Mouse (Mus musculus): ENCODE data around the gene Tmem184a. TPM values are rescaled to one million over a fixed set of nuclear protein-coding genes. Genes with fewer than 3 reads are reported as not detected.

The Tmem184a gene
- polyA plus RNA-seq, 1 experiment: not detected

- TF ChIP-seq POLR2A (IDR thresholded peaks at IDR 0.05; ENCODE audit: insufficient read depth, low read depth, low read length): no peak
- TF ChIP-seq CTCF (IDR thresholded peaks at IDR 0.05; ENCODE audit: insufficient read depth, low read depth, low read length): no peak
- 31% methylated on average over 13 of the region's 13 CpGs for WGBS
- Histone ChIP-seq H3K27ac (ENCODE audit: insufficient read depth, low read depth, low read length) (peak overlapping the region; percentile 46; the same call in 1 of the 2 replicates), H3K4me1 (ENCODE audit: control insufficient read depth, insufficient read depth, low read length) (peaks cover 15% of the 10 kb centered on the region), H3K4me3 (ENCODE audit: insufficient read depth, low read depth, low read length) (no peak overlapping the region)
Observed at GRCm38 (mm10) chr5:139829384-139829783, 9.7 kb upstream of the Tmem184a start.

DNA sequence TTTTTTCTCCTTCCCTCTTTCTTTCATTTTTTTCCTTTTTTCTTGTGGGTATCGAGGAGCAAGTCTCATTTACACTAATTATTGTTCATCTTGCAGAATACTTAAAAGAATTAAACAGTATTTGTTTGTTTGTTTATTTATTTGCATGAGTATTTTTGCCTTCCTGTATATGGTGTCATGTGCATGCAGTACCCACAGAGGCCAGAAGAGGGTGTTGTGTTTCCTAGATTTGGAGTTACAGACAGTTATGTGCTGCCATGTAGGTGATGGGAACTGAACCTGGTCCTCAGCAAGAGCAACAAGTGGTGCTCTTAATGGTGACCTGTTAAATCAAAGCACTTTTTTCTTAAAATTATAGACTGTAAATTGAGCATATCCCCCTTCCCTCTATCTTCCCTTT lies 7.9 kb upstream of the Tmem184a start:
- no peak for TF ChIP-seq POLR2A (IDR thresholded peaks at IDR 0.05; ENCODE audit: insufficient read depth, low read depth, low read length)
- TF ChIP-seq CTCF (IDR thresholded peaks at IDR 0.05; ENCODE audit: insufficient read depth, low read depth, low read length): no peak
- Histone ChIP-seq H3K27ac (ENCODE audit: insufficient read depth, low read depth, low read length) (no peak overlapping the region), H3K4me1 (ENCODE audit: control insufficient read depth, insufficient read depth, low read length) (peaks cover 15% of the 10 kb centered on the region), H3K4me3 (ENCODE audit: insufficient read depth, low read depth, low read length) (no peak overlapping the region)
- WGBS: 76% methylated on average over 1 of the region's 1 CpGs

GRCm38 (mm10) chr5:139826357-139827055 lies 6.8 kb upstream of the Tmem184a start, which contains the start of the genes Gm26938 and Psmg3:
TSS of gene Gm26938 (minus strand) at chr5:139826407.
TSS of gene Psmg3 (minus strand) at chr5:139826885.
- TF ChIP-seq CTCF (IDR thresholded peaks at IDR 0.05; ENCODE audit: insufficient read depth, low read depth, low read length): no peak
- TF ChIP-seq POLR2A (IDR thresholded peaks at IDR 0.05; ENCODE audit: insufficient read depth, low read depth, low read length): peak; percentile 65
- peaks cover 15% of the 10 kb centered on the region for H3K4me1 ChIP-seq (ENCODE audit: control insufficient read depth, insufficient read depth, low read length)
- H3K27ac ChIP-seq (ENCODE audit: insufficient read depth, low read depth, low read length): no peak within 1 kb of the TSS
- WGBS: under 1% methylated on average over 43 of the region's 43 CpGs
- peak within 1 kb of the TSS; percentile 62 for H3K4me3 ChIP-seq (ENCODE audit: insufficient read depth, low read depth, low read length)

GRCm38 (mm10) chr5:139825947-139826346 lies 6.2 kb upstream of the Tmem184a start:
- WGBS: 42% methylated on average over 11 of the region's 11 CpGs
- TF ChIP-seq POLR2A (IDR thresholded peaks at IDR 0.05; ENCODE audit: insufficient read depth, low read depth, low read length) (no peak), CTCF (IDR thresholded peaks at IDR 0.05; ENCODE audit: insufficient read depth, low read depth, low read length) (no peak)

GRCm38 (mm10) chr5:139824531-139824930 lies 4.8 kb upstream of the Tmem184a start:
- Histone ChIP-seq H3K27ac (ENCODE audit: insufficient read depth, low read depth, low read length) (no peak overlapping the region), H3K4me1 (ENCODE audit: control insufficient read depth, insufficient read depth, low read length) (peaks cover 11% of the 10 kb centered on the region), H3K4me3 (ENCODE audit: insufficient read depth, low read depth, low read length) (no peak overlapping the region)
- 88% methylated on average over 10 of the region's 10 CpGs for WGBS
- TF ChIP-seq CTCF (IDR thresholded peaks at IDR 0.05; ENCODE audit: insufficient read depth, low read depth, low read length): no peak
- no peak for TF ChIP-seq POLR2A (IDR thresholded peaks at IDR 0.05; ENCODE audit: insufficient read depth, low read depth, low read length)

More at GRCm38 (mm10) chr5:139825947-139826346, 6.2 kb upstream of the Tmem184a start:
- H3K4me3 ChIP-seq (ENCODE audit: insufficient read depth, low read depth, low read length): peak overlapping the region; percentile 62
- peaks cover 15% of the 10 kb centered on the region for H3K4me1 ChIP-seq (ENCODE audit: control insufficient read depth, insufficient read depth, low read length)
- H3K27ac ChIP-seq (ENCODE audit: insufficient read depth, low read depth, low read length): no peak overlapping the region

DNA sequence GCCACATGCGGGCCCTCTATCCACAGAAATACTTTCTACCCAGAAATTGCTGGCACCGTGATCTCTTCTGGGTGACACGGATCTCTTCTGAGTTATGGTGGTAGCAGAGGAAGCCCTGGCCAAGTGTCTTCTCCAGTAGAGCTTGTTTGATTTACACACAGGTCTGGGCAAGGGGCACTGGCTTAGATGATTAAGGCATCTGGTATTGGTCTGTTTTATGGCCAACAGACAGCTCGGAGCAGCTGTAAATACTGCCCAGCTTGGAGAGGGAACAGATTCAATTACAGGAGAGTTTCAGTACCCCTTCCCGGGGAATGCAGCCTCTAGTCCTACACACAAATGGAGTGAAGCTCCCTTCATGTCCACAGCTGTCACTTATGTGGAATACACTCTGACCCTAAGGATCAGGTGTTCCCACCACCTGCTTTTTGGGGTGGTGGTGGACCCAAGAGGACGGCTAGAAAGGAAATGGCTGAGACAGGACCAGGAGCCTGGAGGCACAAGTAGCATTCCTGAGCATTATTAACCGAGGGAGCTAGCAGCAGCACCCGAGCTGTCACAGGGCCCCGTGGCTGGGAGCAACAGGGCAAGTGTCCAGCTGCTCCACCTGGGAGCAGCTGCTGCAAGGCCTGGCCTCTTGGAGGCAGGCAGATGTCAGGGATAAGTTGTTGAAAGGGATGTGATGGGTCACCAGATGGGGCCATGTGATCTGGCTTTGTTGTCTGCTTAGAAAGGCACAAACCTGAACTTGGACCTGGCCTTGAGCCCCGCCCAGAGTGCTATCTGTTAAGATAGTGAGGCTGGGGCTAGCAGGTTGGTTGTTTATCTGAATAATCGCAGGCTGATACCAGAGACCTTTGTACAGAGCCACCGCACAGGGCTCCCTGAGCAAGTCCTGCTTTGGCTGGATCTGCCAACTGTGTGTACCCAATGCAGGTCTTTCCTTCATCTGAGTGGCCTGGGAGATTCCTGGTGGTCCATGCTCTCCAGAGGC lies 2.0 kb upstream of the Tmem184a start:
- Histone ChIP-seq H3K4me3 (ENCODE audit: insufficient read depth, low read depth, low read length) (no peak overlapping the region), H3K4me1 (ENCODE audit: control insufficient read depth, insufficient read depth, low read length) (peaks cover 7% of the 10 kb centered on the region), H3K27ac (ENCODE audit: insufficient read depth, low read depth, low read length) (no peak overlapping the region)
- TF ChIP-seq CTCF (IDR thresholded peaks at IDR 0.05; ENCODE audit: insufficient read depth, low read depth, low read length): no peak
- no peak for TF ChIP-seq POLR2A (IDR thresholded peaks at IDR 0.05; ENCODE audit: insufficient read depth, low read depth, low read length)
- WGBS: 84% methylated on average over 12 of the region's 12 CpGs

DNA sequence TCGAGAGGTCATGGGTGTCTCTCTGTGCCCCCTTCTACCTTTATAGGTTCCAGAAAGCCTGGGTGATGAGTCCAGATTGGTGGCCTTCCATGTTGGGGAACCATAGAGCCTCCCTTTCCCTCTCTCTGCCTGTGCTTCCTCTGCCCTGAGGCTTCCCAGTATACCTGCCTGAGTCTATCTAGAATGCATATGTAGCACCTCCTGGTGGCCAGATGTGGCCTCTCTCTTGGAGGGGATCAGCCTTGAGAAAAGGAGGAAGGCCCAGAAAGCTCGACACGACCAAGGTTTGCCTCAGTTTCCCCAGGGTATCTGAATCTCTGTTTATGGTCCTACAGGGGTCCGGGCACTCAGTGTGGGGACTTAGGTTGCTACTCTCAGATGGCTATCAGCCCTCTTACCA lies 916 bp downstream of the Tmem184a start:
- no peaks in the 10 kb centered on the region for H3K4me1 ChIP-seq (ENCODE audit: control insufficient read depth, insufficient read depth, low read length)
- no peak overlapping the region for H3K4me3 ChIP-seq (ENCODE audit: insufficient read depth, low read depth, low read length)
- 49% methylated on average over 4 of the region's 4 CpGs for WGBS
- TF ChIP-seq CTCF (IDR thresholded peaks at IDR 0.05; ENCODE audit: insufficient read depth, low read depth, low read length) (no peak), POLR2A (IDR thresholded peaks at IDR 0.05; ENCODE audit: insufficient read depth, low read depth, low read length) (no peak)
- H3K27ac ChIP-seq (ENCODE audit: insufficient read depth, low read depth, low read length): no peak overlapping the region

DNA sequence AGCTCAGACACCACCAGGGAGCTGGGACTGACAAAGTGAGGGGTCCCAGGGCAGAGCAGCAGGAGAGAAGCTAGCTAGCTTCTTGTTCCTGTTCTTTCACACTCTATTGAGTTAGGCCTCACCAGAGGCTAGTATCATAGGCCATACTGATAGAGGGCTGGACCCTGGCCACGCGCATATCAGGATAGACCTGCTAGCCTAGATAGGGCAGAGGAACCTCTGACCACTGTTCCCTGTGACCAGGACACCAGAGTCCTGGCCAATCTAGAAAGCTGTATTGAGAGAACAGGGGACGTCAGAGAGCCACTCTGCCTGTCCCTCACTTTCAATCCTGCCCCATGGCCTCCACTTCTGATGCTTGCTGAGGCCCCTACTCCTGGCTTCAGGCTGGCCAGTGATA lies 1.7 kb downstream of the Tmem184a start:
- WGBS: 86% methylated on average over 3 of the region's 3 CpGs
- TF ChIP-seq CTCF (IDR thresholded peaks at IDR 0.05; ENCODE audit: insufficient read depth, low read depth, low read length): no peak
- TF ChIP-seq POLR2A (IDR thresholded peaks at IDR 0.05; ENCODE audit: insufficient read depth, low read depth, low read length): no peak
- no peak overlapping the region for H3K27ac ChIP-seq (ENCODE audit: insufficient read depth, low read depth, low read length)
- no peaks in the 10 kb centered on the region for H3K4me1 ChIP-seq (ENCODE audit: control insufficient read depth, insufficient read depth, low read length)
- no peak overlapping the region for H3K4me3 ChIP-seq (ENCODE audit: insufficient read depth, low read depth, low read length)

Data from olfactory bulb, adult 2 months (tissue).